Mouse (Mus musculus) midbrain, embryonic 15.5 days (tissue): ENCODE measurements around the gene Hoxb7. TPM values are rescaled to one million over a fixed set of nuclear protein-coding genes. Genes with fewer than 3 reads are reported as not detected.
A peak's percentile ranks its signal among the peaks of the same experiment; 100 is the strongest.

ENCODE experiments used
- ATAC-seq: fragments of 200-750 bp; cut with Nextera tagmentation; replicated peaks from 2 replicates; pipeline ENCODE4 v1.8.0; 2017; ENCODE audit warnings: moderate TSS enrichment
- H3K27ac ChIP-seq: fragments of 300-500 bp; sonication (generic); 2 replicates; pipeline ENCODE4 v1.5.1; 2015; ENCODE audit warnings: mild to moderate bottlenecking, inconsistent platforms
- H3K27me3 ChIP-seq: fragments of 300-500 bp; sonication (generic); replicated peaks from 2 replicates; pipeline ENCODE4 v1.6.1; 2015; ENCODE audit warnings: inconsistent platforms
- H3K36me3 ChIP-seq: fragments of 300-500 bp; sonication (generic); replicated peaks from 2 replicates; pipeline ENCODE4 v1.6.1; 2015; ENCODE audit warnings: inconsistent platforms
- H3K4me1 ChIP-seq: fragments of 300-500 bp; sonication (generic); 2 replicates; pipeline ENCODE4 v1.6.1; 2015; ENCODE audit warnings: inconsistent platforms
- H3K4me2 ChIP-seq: fragments of 300-500 bp; sonication (generic); 2 replicates; pipeline ENCODE4 v1.6.1; 2015; ENCODE audit warnings: inconsistent platforms, mild to moderate bottlenecking, moderate library complexity
- H3K4me3 ChIP-seq: fragments of 300-500 bp; sonication (generic); 2 replicates; pipeline ENCODE4 v1.5.1; 2015; ENCODE audit warnings: mild to moderate bottlenecking, inconsistent platforms
- H3K9ac ChIP-seq: fragments of 300-500 bp; sonication (generic); 2 replicates; pipeline ENCODE4 v1.6.1; 2015; ENCODE audit warnings: mild to moderate bottlenecking, inconsistent platforms
- H3K9me3 ChIP-seq: fragments of 300-500 bp; sonication (generic); 2 replicates; pipeline ENCODE4 v1.6.1; 2016; ENCODE audit warnings: inconsistent platforms
- WGBS: fragments of 180-500 bp; shearing (Covaris S2); methylation state at CpG from one replicate; pipeline ENCODE4 v1.1.7; 2015; ENCODE audit warnings: mixed read lengths; 5-methylcytosine and 5-hydroxymethylcytosine counted together
- polyA plus RNA-seq: library from polyadenylated mRNA; unstranded; fragments of >200 nt; fragmentation: Nextera tagmentation; extraction: Ambion mirVana; gene quantifications from 2 replicates; pipeline ENCODE4 v1.2.1, GENCODE M21; 2015

Hoxb7 gene
- polyA plus RNA-seq, 1 experiment from 2014 or later = not detected

DNA sequence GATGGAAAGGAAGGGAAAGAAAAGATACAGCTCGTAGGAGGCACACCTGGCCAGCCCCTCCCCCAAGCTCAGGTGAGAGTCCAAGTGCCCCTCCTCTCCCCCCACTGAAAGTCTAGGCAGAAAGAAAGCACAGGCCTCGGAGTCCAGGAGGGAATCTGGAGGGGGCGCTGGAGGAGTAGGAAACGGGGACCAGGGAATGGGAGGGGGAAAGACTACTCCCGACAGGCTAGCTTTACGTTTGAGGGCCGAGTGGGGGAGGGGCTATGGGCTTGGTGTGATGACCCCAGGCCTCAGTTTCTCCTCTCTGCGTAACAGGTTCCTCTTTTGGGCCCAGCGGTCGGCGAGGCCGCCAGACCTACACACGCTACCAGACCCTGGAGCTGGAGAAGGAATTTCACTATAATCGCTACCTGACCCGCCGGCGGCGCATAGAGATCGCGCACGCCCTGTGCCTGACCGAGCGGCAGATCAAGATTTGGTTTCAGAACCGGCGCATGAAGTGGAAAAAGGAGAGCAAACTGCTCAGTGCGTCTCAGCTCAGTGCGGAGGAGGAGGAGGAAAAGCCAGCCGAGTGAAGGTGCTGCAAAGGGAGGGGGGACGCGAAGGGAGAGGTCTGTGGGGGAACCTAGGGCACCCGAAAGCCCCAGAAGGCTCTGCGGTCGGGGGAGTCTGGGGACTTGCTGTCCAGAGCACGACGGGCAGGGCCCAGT, 14.1 kb downstream of the Hoxb7 start:
- Histone ChIP-seq H3K9me3 (no peaks in the 10 kb centered on the region), H3K27ac (no peak overlapping the region), H3K4me1 (peaks cover 3% of the 10 kb centered on the region), H3K36me3 (no peaks in the 10 kb centered on the region), H3K27me3 (peaks cover 96% of the 10 kb centered on the region), H3K4me2 (no peak overlapping the region), H3K4me3 (no peak overlapping the region), H3K9ac (no peak overlapping the region)
- no peak for ATAC-seq
- 2% methylated on average over 35 of the region's 35 CpGs for WGBS

GRCm38 (mm10) chr11:96301064-96301431, 14.6 kb downstream of the Hoxb7 start:
- no peak overlapping the region for H3K9ac ChIP-seq
- peaks cover 3% of the 10 kb centered on the region for H3K4me1 ChIP-seq
- H3K27ac ChIP-seq = no peak overlapping the region
- no peaks in the 10 kb centered on the region for H3K36me3 ChIP-seq
- no peak overlapping the region for H3K4me3 ChIP-seq
- no peak overlapping the region for H3K4me2 ChIP-seq
- no peak for ATAC-seq
- no peaks in the 10 kb centered on the region for H3K9me3 ChIP-seq
- WGBS = 4% methylated on average over 10 of the region's 10 CpGs
- H3K27me3 ChIP-seq = peaks cover 96% of the 10 kb centered on the region

- Histone ChIP-seq H3K9me3 (no peaks in the 10 kb centered on the region), H3K4me3 (no peak overlapping the region), H3K27ac (no peak overlapping the region), H3K27me3 (peaks cover 96% of the 10 kb centered on the region), H3K4me1 (peaks cover 3% of the 10 kb centered on the region), H3K4me2 (no peak overlapping the region), H3K36me3 (no peaks in the 10 kb centered on the region), H3K9ac (no peak overlapping the region)
- WGBS = under 1% methylated on average over 15 of the region's 15 CpGs
- no peak for ATAC-seq
These were observed 15.4 kb downstream of the Hoxb7 start for GRCm38 (mm10) chr11:96301837-96302236.

- Histone ChIP-seq H3K27ac (no peak overlapping the region), H3K9ac (no peak overlapping the region), H3K4me3 (no peak overlapping the region), H3K36me3 (no peaks in the 10 kb centered on the region), H3K4me2 (no peak overlapping the region), H3K9me3 (no peaks in the 10 kb centered on the region), H3K27me3 (peaks cover 96% of the 10 kb centered on the region), H3K4me1 (peaks cover 3% of the 10 kb centered on the region)
- no peak for ATAC-seq
- 4% methylated on average over 23 of the region's 23 CpGs for WGBS
These were observed 16.1 kb downstream of the Hoxb7 start for GRCm38 (mm10) chr11:96302381-96303150.

- Histone ChIP-seq H3K9me3 (no peaks in the 10 kb centered on the region), H3K4me1 (peaks cover 3% of the 10 kb centered on the region), H3K4me3 (0 out of 2 replicates have a peak within 1 kb of the TSS, but pooled peaks have one; percentile 4), H3K9ac (no peak within 1 kb of the TSS), H3K4me2 (no peak within 1 kb of the TSS), H3K27ac (no peak within 1 kb of the TSS), H3K27me3 (peaks cover 96% of the 10 kb centered on the region), H3K36me3 (no peaks in the 10 kb centered on the region)
- ATAC-seq = no peak
- WGBS = under 1% methylated on average over 69 of the region's 69 CpGs
These were observed 17.0 kb downstream of the Hoxb7 start, which contains the start of gene Hoxb5 for GRCm38 (mm10) chr11:96303151-96304099. Gene Hoxb5 (plus strand): TSS chr11:96303336.

GRCm38 (mm10) chr11:96304381-96305195, 18.2 kb downstream of the Hoxb7 start:
- no peak overlapping the region for H3K4me2 ChIP-seq
- no peak overlapping the region for H3K4me3 ChIP-seq
- no peak for ATAC-seq
- H3K27ac ChIP-seq = no peak overlapping the region
- peaks cover 98% of the 10 kb centered on the region for H3K27me3 ChIP-seq
- peaks cover 3% of the 10 kb centered on the region for H3K4me1 ChIP-seq
- WGBS = 2% methylated on average over 38 of the region's 38 CpGs
- H3K9me3 ChIP-seq = no peaks in the 10 kb centered on the region
- H3K36me3 ChIP-seq = no peaks in the 10 kb centered on the region
- H3K9ac ChIP-seq = no peak overlapping the region

DNA sequence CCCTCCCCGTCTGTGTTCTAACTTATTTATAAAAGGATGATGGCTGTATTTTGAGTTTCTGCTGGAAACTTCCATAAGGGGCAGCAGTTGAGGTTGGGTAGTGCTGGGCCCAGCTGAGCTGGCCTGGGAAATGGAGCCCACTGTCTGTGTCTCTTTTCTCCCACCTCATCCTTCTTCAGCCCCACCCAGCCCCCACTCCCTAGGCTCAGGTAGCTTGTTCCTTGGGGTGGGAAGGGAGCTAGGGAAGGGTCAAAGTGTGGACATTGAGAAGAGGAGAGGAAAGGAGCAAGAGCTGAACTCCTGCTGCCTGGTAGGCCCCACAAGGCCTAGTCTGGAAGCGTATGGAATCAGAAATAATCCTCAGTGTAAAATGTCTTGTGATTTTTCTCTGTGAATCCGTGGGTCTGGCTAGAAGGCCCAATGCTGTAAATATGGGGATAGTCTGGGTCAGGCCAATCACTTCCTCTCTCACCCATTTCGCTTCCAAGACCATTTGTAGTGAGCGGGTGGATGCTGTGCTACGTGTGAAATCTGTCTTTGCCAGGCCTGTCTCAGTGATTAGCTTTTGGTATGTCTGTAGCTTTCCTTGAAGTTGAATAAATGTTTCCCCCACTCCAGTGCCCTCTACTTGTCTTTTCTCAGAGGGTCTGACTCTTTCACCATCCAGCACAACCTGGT, 19.2 kb downstream of the Hoxb7 start:
- H3K9me3 ChIP-seq = no peaks in the 10 kb centered on the region
- peaks cover 3% of the 10 kb centered on the region for H3K4me1 ChIP-seq
- H3K27me3 ChIP-seq = peaks cover 98% of the 10 kb centered on the region
- H3K27ac ChIP-seq = no peak overlapping the region
- H3K4me3 ChIP-seq = no peak overlapping the region
- no peak overlapping the region for H3K9ac ChIP-seq
- WGBS = 17% methylated on average over 6 of the region's 6 CpGs
- no peak for ATAC-seq
- H3K4me2 ChIP-seq = no peak overlapping the region
- H3K36me3 ChIP-seq = no peaks in the 10 kb centered on the region

- no peaks in the 10 kb centered on the region for H3K9me3 ChIP-seq
- 5% methylated on average over 7 of the region's 7 CpGs for WGBS
- H3K9ac ChIP-seq = no peak overlapping the region
- peaks cover 99% of the 10 kb centered on the region for H3K27me3 ChIP-seq
- peaks cover 3% of the 10 kb centered on the region for H3K4me1 ChIP-seq
- no peak overlapping the region for H3K4me2 ChIP-seq
- H3K27ac ChIP-seq = no peak overlapping the region
- H3K36me3 ChIP-seq = no peaks in the 10 kb centered on the region
- no peak for ATAC-seq
- no peak overlapping the region for H3K4me3 ChIP-seq
These were observed 19.9 kb downstream of the Hoxb7 start for GRCm38 (mm10) chr11:96306183-96306907.

- no peak for ATAC-seq
- no peak overlapping the region for H3K4me2 ChIP-seq
- H3K27me3 ChIP-seq = peaks cover 99% of the 10 kb centered on the region
- no peaks in the 10 kb centered on the region for H3K36me3 ChIP-seq
- no peak overlapping the region for H3K9ac ChIP-seq
- no peaks in the 10 kb centered on the region for H3K9me3 ChIP-seq
- WGBS = 3% methylated on average over 13 of the region's 13 CpGs
- H3K27ac ChIP-seq = no peak overlapping the region
- H3K4me1 ChIP-seq = peaks cover 3% of the 10 kb centered on the region
- no peak overlapping the region for H3K4me3 ChIP-seq
These were observed 20.5 kb downstream of the Hoxb7 start for GRCm38 (mm10) chr11:96306908-96307269.

DNA sequence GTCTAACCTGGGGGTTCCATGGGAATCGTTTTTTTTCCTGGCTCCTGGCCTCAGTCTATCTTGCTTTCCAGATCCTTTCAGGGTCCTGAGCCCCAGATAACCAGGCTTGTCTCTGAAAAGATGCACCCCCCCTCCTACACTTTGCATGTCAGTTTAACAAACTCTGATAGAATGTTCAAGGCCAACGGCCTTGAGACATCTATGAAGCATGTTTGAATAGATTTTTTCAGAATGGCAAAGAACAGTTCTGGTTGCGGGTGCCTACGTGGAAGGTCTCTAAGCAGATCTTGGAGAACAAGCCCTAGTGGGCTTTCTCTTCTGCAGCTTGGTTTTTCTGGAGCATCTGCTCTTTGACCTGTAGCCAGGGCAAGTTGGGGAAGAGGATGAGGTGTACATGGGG, 22.3 kb downstream of the Hoxb7 start:
- Histone ChIP-seq H3K27me3 (peaks cover 99% of the 10 kb centered on the region), H3K4me2 (no peak overlapping the region), H3K4me1 (0 out of 2 replicates have a peak, but pooled peaks cover under 1% of the 10 kb centered on the region), H3K4me3 (no peak overlapping the region), H3K36me3 (no peaks in the 10 kb centered on the region), H3K9me3 (no peaks in the 10 kb centered on the region), H3K27ac (no peak overlapping the region), H3K9ac (no peak overlapping the region)
- ATAC-seq = no peak
- 15% methylated on average over 4 of the region's 4 CpGs for WGBS

GRCm38 (mm10) chr11:96309288-96309687, 22.9 kb downstream of the Hoxb7 start:
- ATAC-seq = no peak
- no peak overlapping the region for H3K4me2 ChIP-seq
- H3K27me3 ChIP-seq = peaks cover 99% of the 10 kb centered on the region
- H3K9me3 ChIP-seq = no peaks in the 10 kb centered on the region
- H3K9ac ChIP-seq = no peak overlapping the region
- no peaks in the 10 kb centered on the region for H3K36me3 ChIP-seq
- no peak overlapping the region for H3K4me3 ChIP-seq
- H3K4me1 ChIP-seq = no peaks in the 10 kb centered on the region
- no peak overlapping the region for H3K27ac ChIP-seq
- 9% methylated on average over 4 of the region's 4 CpGs for WGBS
